Mouse (Mus musculus): ENCODE data around the gene Psmd14. TPM values are rescaled to one million over a fixed set of nuclear protein-coding genes. Genes with fewer than 3 reads are reported as not detected.

Psmd14 gene
- total RNA-seq, 2 experiments from 2014 or later = 55.0 to 58.9 TPM

DNA sequence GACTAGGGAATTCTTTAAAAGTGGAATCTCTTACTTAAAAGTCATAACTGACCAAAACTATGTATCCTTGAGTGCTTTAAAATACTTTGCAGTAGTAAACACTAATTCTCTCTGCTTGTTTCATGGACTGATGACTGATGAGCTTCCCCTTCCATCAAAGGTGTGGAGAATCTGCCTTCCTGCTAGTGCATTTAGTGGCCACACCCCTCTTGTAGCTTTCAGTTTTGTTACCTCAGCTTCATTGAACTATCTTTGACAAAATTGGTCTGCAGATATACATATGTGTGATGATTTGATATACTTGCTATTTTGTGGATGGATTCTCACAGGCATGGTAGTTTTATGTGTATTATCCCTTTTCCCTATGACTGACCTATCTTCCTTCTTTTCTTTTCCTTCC is 43.5 kb downstream of the Psmd14 start:
- no peak for DNase-seq (ENCODE audit: low spot score)
- intact Hi-C loops (cut with DNase I) = no loop called here

DNA sequence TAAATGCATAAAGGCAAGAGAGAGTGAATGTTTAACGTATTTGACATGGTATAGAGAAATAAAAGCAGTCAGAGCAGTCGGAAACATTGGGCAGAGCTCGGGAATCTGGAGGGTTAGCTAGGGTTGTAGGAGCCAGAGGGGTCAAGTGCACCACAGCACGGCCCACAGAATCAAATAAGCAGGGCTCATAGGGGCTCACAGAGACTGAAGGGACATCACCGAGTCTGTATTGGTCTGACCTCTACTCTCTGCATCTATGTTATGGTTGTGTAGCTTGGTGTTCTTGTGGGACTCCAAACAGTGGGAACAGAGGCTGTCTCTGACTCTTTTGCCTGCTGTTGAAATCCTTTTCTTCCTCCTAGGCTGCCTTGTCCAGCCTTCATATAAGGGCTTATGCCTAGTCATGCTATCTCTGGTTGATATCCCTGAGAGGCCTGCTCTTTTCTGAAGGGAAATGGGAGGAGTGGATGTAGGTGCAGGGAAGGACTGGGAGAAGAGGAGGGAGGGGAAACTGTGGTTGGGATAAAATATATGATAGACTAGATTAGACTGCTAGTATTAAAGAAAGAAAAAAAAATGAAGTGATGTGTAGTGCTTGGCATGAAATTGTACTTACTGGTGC is 47.9 kb downstream of the Psmd14 start:
- intact Hi-C loops (cut with DNase I) = no loop called here
- no peak for DNase-seq (ENCODE audit: low spot score)

- DNase-seq (ENCODE audit: low spot score) = no peak
- intact Hi-C loops (cut with DNase I) = no loop called here
Observed at GRCm38 (mm10) chr2:61760044-61760443, 48.5 kb downstream of the Psmd14 start.

- intact Hi-C loops (cut with DNase I) = no loop called here
- no peak for DNase-seq (ENCODE audit: low spot score)
Observed at GRCm38 (mm10) chr2:61764470-61765105, 53.1 kb downstream of the Psmd14 start.

- no peak for DNase-seq (ENCODE audit: low spot score)
Observed at GRCm38 (mm10) chr2:61765526-61765925, 54.0 kb downstream of the Psmd14 start.

DNA sequence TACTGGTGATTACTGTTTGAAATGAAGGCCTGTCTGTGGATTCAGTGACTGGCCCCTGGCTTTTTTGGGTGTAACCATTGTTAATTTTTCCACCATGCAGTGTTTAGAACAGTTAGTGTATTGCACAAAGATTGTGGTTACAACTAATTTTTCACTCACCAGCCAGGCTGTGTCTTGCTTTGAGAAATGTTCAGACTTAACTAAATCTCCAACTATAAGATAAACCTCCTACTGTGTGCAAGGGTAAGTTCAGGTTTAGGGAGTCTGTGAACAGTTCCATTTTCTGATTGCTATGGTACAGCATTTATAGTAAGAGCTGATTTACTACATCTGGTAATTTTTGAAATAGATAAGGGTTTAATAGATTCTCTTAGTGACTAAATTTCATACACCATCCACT is 69.3 kb downstream of the Psmd14 start:
- no peak for DNase-seq (ENCODE audit: low spot score)
- intact Hi-C loops (cut with DNase I) = no loop called here

More at GRCm38 (mm10) chr2:61765526-61765925, 54.0 kb downstream of the Psmd14 start:
- intact Hi-C loops (cut with DNase I) = no loop called here

DNA sequence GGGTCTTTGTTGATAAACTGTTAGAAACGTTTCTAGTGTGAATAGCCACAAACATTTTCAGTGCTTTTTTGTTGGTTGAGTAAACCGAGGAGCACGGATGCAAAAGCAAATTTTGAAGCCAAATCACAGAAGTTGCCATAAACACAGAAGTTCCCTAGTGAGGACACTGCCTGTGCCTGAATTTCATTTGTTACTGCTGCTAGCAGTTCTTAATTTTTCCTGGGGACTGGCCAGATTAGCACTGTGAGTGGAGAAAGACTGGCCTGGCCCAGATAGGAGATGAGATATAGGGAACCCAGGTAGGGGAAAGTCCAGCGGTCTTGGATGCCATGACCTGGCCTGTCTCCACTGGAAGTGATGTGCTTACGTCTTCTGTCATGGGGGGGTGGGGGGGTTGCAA is 83.5 kb downstream of the Psmd14 start:
- DNase-seq (ENCODE audit: low spot score) = no peak
- intact Hi-C loops (cut with DNase I) = no loop called here

DNA sequence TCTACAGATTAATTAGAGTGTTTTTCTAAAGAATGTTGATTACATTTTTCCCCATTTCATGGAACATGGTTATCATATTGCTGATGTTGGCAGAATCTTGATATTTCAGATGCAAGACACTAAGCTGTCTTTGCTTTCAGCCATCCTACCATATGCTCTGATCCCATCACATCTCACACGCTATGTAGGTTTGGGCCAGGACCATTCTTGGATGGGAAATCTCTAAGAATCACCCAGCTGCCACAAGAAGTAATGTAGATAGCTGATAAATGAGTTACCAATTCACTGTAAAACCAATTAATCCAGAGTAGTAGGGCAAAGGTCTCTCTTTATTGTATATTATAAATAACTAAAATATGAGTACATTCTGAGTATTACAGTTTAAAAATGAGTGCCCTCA is 86.6 kb downstream of the Psmd14 start:
- no peak for DNase-seq (ENCODE audit: low spot score)
- intact Hi-C loops (cut with DNase I) = no loop called here

DNA sequence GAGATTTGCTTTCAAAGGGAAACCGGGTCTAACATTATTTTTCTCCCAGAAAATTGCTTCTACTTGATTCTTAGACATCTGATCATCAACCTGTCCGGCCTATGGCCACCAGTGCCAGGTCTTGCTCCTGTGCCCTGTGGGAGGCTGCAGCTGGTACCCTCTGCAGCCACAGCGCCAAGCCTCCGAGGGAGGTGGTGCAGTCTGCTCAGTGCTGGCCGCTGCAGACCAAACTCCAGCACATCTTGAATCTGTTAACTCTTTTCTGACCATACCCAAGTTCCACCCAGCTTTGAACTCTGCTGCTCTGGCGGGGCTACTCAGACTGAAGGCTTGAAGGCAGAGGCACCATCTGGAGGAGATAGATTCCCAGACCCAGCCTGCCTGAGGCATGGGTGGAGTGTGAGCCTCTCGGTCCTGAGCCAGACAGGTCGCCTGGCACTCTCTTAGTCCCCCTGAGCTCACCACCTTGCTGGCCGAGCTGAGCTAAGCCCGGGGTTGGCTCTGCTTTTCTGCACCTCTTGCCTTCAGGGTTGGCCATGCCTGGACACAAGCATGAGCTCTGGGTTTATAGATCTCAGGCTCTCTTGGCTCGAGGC is 91.3 kb downstream of the Psmd14 start, which contains the start of gene Tbr1:
TSS of gene Tbr1 (plus strand) at position 275 of the 596 bp plus-strand sequence.
- DNase-seq (ENCODE audit: low spot score) = no peak
- intact Hi-C loops (cut with DNase I) = no loop called here

GRCm38 (mm10) chr2:61803443-61804367 is 92.2 kb downstream of the Psmd14 start:
- intact Hi-C loops (cut with DNase I) = no loop called here
- DNase-seq (ENCODE audit: low spot score) = no peak

- intact Hi-C loops (cut with DNase I) = no loop called here
- no peak for DNase-seq (ENCODE audit: low spot score)
Observed at GRCm38 (mm10) chr2:61804382-61804840, 92.9 kb downstream of the Psmd14 start.

GRCm38 (mm10) chr2:61804841-61805540 is 93.5 kb downstream of the Psmd14 start:
- DNase-seq (ENCODE audit: low spot score) = no peak
- intact Hi-C loops (cut with DNase I) = loop anchor here (5.0 kb wide), 2 partner anchors 93 to 148 kb away; partner anchors contain the start of gene Psmd14

- no peak for DNase-seq (ENCODE audit: low spot score)
- intact Hi-C loops (cut with DNase I) = loop anchor here (5.0 kb wide), 2 partner anchors 93 to 148 kb away; partner anchors contain the start of gene Psmd14
Observed at GRCm38 (mm10) chr2:61805541-61806345, 94.2 kb downstream of the Psmd14 start.

DNA sequence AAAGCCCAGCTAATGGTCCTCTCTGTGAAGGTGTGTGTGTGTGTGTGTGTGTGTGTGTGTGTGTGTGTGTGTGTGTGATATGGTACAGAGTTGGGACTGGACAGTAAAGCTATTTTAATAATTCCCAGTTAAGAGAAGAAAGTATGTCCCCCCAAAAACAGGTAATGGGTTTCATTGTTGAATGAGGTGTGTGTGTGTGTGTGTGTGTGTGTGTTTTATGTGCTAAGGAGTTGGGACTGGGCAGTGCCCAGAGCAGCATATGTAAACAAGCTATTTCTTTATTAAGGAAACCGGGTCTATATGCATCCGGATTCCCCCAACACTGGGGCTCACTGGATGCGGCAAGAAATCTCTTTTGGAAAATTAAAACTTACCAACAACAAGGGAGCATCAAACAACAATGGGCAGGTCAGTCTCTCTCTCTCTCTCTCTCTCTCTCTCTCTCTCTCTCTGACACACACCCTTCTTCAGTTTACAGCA is 94.9 kb downstream of the Psmd14 start:
- DNase-seq (ENCODE audit: low spot score) = no peak
- intact Hi-C loops (cut with DNase I) = loop anchor here (5.0 kb wide), 2 partner anchors 94 to 149 kb away; partner anchors contain the start of gene Psmd14

DNA sequence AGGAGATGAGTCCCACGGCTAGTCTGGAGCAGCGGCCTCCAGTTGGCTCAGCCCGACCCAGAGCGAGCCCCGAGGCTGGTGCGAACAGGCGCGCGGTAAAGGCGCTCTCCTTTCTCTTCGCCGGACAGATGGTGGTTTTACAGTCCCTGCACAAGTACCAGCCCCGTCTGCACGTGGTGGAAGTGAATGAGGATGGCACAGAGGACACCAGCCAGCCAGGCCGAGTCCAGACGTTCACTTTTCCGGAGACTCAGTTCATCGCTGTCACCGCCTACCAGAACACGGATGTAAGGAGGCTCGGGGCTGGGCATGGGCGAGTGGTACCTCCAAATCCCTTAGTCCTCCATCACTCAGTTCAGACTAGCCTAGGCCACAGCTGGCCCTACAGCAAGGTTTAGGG is 95.7 kb downstream of the Psmd14 start:
- intact Hi-C loops (cut with DNase I) = loop anchor here (5.0 kb wide), 2 partner anchors 95 to 150 kb away; partner anchors contain the start of gene Psmd14
- DNase-seq (ENCODE audit: low spot score) = no peak

GRCm38 (mm10) chr2:61807781-61808180 is 96.3 kb downstream of the Psmd14 start:
- DNase-seq (ENCODE audit: low spot score) = no peak
- intact Hi-C loops (cut with DNase I) = loop anchor here (5.0 kb wide), 2 partner anchors 95 to 150 kb away; partner anchors contain the start of gene Psmd14

DNA sequence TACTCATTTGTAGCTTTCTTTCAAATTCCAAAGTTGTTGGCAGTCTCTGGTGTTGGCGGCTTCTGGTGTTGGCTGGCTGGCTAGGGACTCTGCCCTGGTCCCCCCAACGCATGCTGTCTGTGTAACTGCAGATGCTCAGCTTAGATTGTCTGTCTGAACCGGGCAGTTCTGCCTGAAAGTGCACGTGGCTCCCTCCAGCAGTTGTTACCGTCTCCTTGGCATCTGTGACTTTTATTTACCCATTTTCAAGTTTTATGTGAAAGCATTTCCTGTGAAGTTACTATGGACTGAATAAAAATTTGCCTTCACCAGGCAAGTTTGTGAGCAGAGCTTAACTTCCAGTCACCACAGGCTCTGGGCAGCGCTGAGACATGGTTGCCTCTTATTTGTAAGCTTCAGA is 97.3 kb downstream of the Psmd14 start:
- intact Hi-C loops (cut with DNase I) = loop anchor here (5.0 kb wide), 2 partner anchors 96 to 151 kb away; partner anchors contain the start of gene Psmd14
- no peak for DNase-seq (ENCODE audit: low spot score)

GRCm38 (mm10) chr2:61809381-61809780 is 97.9 kb downstream of the Psmd14 start:
- DNase-seq (ENCODE audit: low spot score) = no peak
- intact Hi-C loops (cut with DNase I) = loop anchor here (5.0 kb wide), 2 partner anchors 97 to 152 kb away; partner anchors contain the start of gene Psmd14
